Mouse (Mus musculus) cortical plate, adult 2 months (tissue): Measurements from ENCODE around the gene Gstm6. TPM values are rescaled to one million over a fixed set of nuclear protein-coding genes. Genes with fewer than 3 reads are reported as not detected.
"Not testable (repeated sequence)": the region's sequence is repeated elsewhere in the genome, so short reads cannot be mapped to it uniquely, and the experiment has no call there.

ENCODE experiments used
- H3K27ac ChIP-seq: fragments of 200-500 bp; 2 replicates; pipeline ENCODE4 v1.5.1; 2012; ENCODE audit warnings: low read length, control low read depth, inconsistent platforms; ENCODE audit not compliant: insufficient read depth
- H3K4me1 ChIP-seq: fragments of 200-500 bp; 2 replicates; pipeline ENCODE4 v1.6.1; 2011; ENCODE audit warnings: low read length; ENCODE audit not compliant: control insufficient read depth, insufficient read depth
- H3K4me3 ChIP-seq: fragments of 200-500 bp; 2 replicates; pipeline ENCODE4 v1.5.1; 2011; ENCODE audit warnings: mild to moderate bottlenecking, low read length, control low read depth; ENCODE audit not compliant: insufficient read depth
- CTCF ChIP-seq: fragments of 200-500 bp; IDR thresholded peaks from 2 replicates; pipeline ENCODE4 v1.5.1; 2011; ENCODE audit warnings: mild to moderate bottlenecking, control low read depth, low read length; ENCODE audit not compliant: insufficient read depth; ENCODE audit errors: extremely low read depth
- POLR2A ChIP-seq: fragments of 200-500 bp; IDR thresholded peaks from 2 replicates; pipeline ENCODE4 v1.6.1; 2011; ENCODE audit warnings: mild to moderate bottlenecking, low read length, control low read depth; ENCODE audit not compliant: insufficient read depth; ENCODE audit errors: extremely low read depth
- polyA plus RNA-seq: library from polyadenylated mRNA; depleted of rRNA; stranded (reverse); fragments of >200 nt; gene quantifications from 2 replicates; pipeline ENCODE4 v1.2.3, GENCODE M21; 2012

Gene Gstm6
- polyA plus RNA-seq, 1 experiment, result 5.4 TPM

GRCm38 (mm10) chr3:107968724-107969395, 25.3 kb upstream of the Gstm6 start, which contains the start of gene Gstm3:
Gstm3 (minus strand) TSS chr3:107969283.
- H3K4me3 ChIP-seq, result no peak within 1 kb of the TSS

DNA sequence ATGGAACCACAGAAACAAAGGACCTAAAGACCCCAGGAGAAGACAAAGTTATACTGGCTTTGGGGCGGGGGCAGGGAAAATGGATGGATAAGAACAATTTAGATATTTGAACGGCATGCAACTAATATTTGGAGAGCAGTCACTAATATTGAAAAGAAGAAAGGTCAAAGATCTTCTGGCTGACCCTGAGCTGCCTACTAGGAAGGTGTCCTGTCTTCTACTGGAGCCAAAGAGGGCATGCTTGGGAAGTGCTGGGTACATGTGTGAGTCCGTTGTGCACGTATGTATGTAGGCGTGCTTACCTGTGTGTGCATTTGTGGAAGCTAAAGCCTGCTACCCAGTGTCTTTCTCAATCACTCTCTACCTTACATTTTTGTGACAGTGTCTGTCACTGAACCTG, 23.1 kb upstream of the Gstm6 start:
- TF ChIP-seq CTCF, result no peak
- no peak for TF ChIP-seq POLR2A
- no peak overlapping the region for H3K4me3 ChIP-seq

More at GRCm38 (mm10) chr3:107968724-107969395, 25.3 kb upstream of the Gstm6 start, which contains the start of gene Gstm3:
- H3K27ac ChIP-seq, result no peak within 1 kb of the TSS
- TF ChIP-seq POLR2A (no peak), CTCF (no peak)
- H3K4me1 ChIP-seq, result no peaks in the 10 kb centered on the region

GRCm38 (mm10) chr3:107965592-107965991, 22.0 kb upstream of the Gstm6 start:
- H3K4me3 ChIP-seq, result no peak overlapping the region
- H3K4me1 ChIP-seq, result no peaks in the 10 kb centered on the region
- H3K27ac ChIP-seq, result no peak overlapping the region
- TF ChIP-seq CTCF (no peak), POLR2A (no peak)

More for the DNA sequence above, 23.1 kb upstream of the Gstm6 start:
- Histone ChIP-seq H3K27ac (no peak overlapping the region), H3K4me1 (no peaks in the 10 kb centered on the region)

GRCm38 (mm10) chr3:107964656-107965308, 21.2 kb upstream of the Gstm6 start:
- Histone ChIP-seq H3K27ac (no peak overlapping the region), H3K4me3 (no peak overlapping the region), H3K4me1 (no peaks in the 10 kb centered on the region)
- no peak for TF ChIP-seq CTCF
- no peak for TF ChIP-seq POLR2A

DNA sequence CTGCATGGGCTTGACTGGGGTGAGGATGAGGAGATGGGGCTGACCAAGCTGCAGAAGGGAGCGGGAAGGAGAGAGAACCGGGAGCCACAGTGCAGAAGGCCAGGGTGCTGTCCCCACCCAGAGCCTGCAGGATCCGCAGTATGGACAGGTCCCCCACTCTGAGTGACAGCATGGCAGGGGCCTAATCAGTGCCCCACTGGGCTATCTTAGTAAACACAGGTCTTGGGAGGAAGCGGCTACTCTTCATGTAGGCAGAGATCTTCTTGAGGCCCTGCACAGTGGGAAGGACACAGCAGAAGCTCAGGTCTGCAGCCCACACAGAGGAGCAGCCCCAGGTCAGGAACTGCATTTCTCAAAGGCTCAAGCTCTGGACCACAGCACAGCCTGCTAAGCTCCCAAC, 20.5 kb upstream of the Gstm6 start:
- Histone ChIP-seq H3K4me3 (no peak overlapping the region), H3K27ac (no peak overlapping the region), H3K4me1 (no peaks in the 10 kb centered on the region)
- no peak for TF ChIP-seq CTCF
- no peak for TF ChIP-seq POLR2A

- not testable (repeated sequence) for H3K27ac ChIP-seq, H3K4me3 ChIP-seq, H3K4me1 ChIP-seq
Observed at GRCm38 (mm10) chr3:107955260-107955659, 11.7 kb upstream of the Gstm6 start.

GRCm38 (mm10) chr3:107953906-107954305, 10.4 kb upstream of the Gstm6 start:
- H3K4me1 ChIP-seq, result no peaks in the 10 kb centered on the region
- H3K4me3 ChIP-seq, result no peak overlapping the region
- TF ChIP-seq POLR2A (no peak), CTCF (no peak)
- H3K27ac ChIP-seq, result no peak overlapping the region

- Histone ChIP-seq H3K4me3 (no peak overlapping the region), H3K4me1 (no peaks in the 10 kb centered on the region), H3K27ac (no peak overlapping the region)
- no peak for TF ChIP-seq POLR2A
- TF ChIP-seq CTCF, result peak; percentile 74
Observed at GRCm38 (mm10) chr3:107953328-107953755, 9.8 kb upstream of the Gstm6 start.

DNA sequence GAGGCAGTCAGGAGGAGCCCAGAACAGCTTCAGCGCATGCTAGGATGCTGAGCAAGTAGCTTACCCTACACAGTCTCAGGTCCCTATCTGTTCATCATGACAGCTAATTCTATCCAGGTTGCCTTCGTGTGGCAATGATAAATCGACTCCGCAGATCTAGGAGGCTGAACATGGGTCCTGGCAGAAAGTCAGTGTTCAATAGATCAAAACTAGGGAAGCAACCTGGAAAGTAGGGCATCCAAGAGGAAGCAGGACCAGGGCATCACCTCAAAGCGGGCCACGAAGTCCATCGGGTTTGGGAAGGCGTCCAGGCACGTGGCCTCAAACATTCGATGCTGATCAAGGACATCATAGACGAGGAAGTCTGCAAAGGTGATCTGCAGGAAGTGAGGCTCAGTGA, 7.0 kb upstream of the Gstm6 start:
- Histone ChIP-seq H3K4me3 (no peak overlapping the region), H3K27ac (no peak overlapping the region), H3K4me1 (no peaks in the 10 kb centered on the region)
- TF ChIP-seq POLR2A, result no peak
- TF ChIP-seq CTCF, result no peak

- H3K4me3 ChIP-seq, H3K4me1 ChIP-seq, H3K27ac ChIP-seq: not testable (repeated sequence)
Observed at GRCm38 (mm10) chr3:107949461-107949860, 5.9 kb upstream of the Gstm6 start.

- Histone ChIP-seq H3K27ac (0 out of 2 replicates have a peak overlapping the region, but pooled peaks have one; percentile 34), H3K4me1 (no peaks in the 10 kb centered on the region), H3K4me3 (no peak overlapping the region)
- 0 out of 2 replicates have a peak, but pooled peaks have one; percentile 3 for TF ChIP-seq CTCF
- no peak for TF ChIP-seq POLR2A
Observed at GRCm38 (mm10) chr3:107945729-107946128, 2.2 kb upstream of the Gstm6 start.
